Mouse (Mus musculus): Measurements from ENCODE around the gene Sf3a2.

The Sf3a2 gene

GRCm38 (mm10) chr10:80823316-80823715, 25.3 kb downstream of the Sf3a2 start:
- no peak for DNase-seq (ENCODE audit: inconsistent age in 2 of 2, low spot score in 1 of 2)

GRCm38 (mm10) chr10:80823847-80824643, 26.0 kb downstream of the Sf3a2 start:
- DNase-seq (ENCODE audit: inconsistent age in 2 of 2, low spot score in 1 of 2) = no peak

- DNase-seq (ENCODE audit: inconsistent age in 2 of 2, low spot score in 1 of 2) = no peak
Measured at GRCm38 (mm10) chr10:80824827-80825226, 26.8 kb downstream of the Sf3a2 start.

GRCm38 (mm10) chr10:80826151-80827062, 28.4 kb downstream of the Sf3a2 start, which contains the start of gene Oaz1:
Gene Oaz1, plus strand, starts transcription at chr10:80826656.
- DNase-seq (ENCODE audit: inconsistent age in 2 of 2, low spot score in 1 of 2) = peak; percentile 99 to 100

GRCm38 (mm10) chr10:80827063-80827869, 29.3 kb downstream of the Sf3a2 start:
- peak in 1 of 2 experiments; percentile 56 for DNase-seq (ENCODE audit: inconsistent age in 2 of 2, low spot score in 1 of 2)

- peak in 1 of 2 experiments; percentile 63 for DNase-seq (ENCODE audit: inconsistent age in 2 of 2, low spot score in 1 of 2)
Measured at GRCm38 (mm10) chr10:80827870-80828420, 29.9 kb downstream of the Sf3a2 start.

GRCm38 (mm10) chr10:80828587-80828986, 30.6 kb downstream of the Sf3a2 start:
- DNase-seq (ENCODE audit: inconsistent age in 2 of 2, low spot score in 1 of 2) = peak in 1 of 2 experiments; percentile 49

- peak in 1 of 2 experiments; percentile 47 for DNase-seq (ENCODE audit: inconsistent age in 2 of 2, low spot score in 1 of 2)
Measured at GRCm38 (mm10) chr10:80829359-80830278, 31.6 kb downstream of the Sf3a2 start.

- DNase-seq (ENCODE audit: inconsistent age in 2 of 2, low spot score in 1 of 2) = peak; percentile 73 to 85
Measured at GRCm38 (mm10) chr10:80831136-80831535, 33.1 kb downstream of the Sf3a2 start.

- DNase-seq (ENCODE audit: inconsistent age in 2 of 2, low spot score in 1 of 2) = no peak
Measured at GRCm38 (mm10) chr10:80832818-80833217, 34.8 kb downstream of the Sf3a2 start.

GRCm38 (mm10) chr10:80835617-80836016, 37.6 kb downstream of the Sf3a2 start:
- no peak for DNase-seq (ENCODE audit: inconsistent age in 2 of 2, low spot score in 1 of 2)

- DNase-seq (ENCODE audit: inconsistent age in 2 of 2, low spot score in 1 of 2) = peak; percentile 29 to 52
Measured at GRCm38 (mm10) chr10:80836949-80837379, 39.0 kb downstream of the Sf3a2 start.

- peak; percentile 55 to 81 for DNase-seq (ENCODE audit: inconsistent age in 2 of 2, low spot score in 1 of 2)
Measured at GRCm38 (mm10) chr10:80837827-80838226, 39.8 kb downstream of the Sf3a2 start.

- peak; percentile 82 to 90 for DNase-seq (ENCODE audit: inconsistent age in 2 of 2, low spot score in 1 of 2)
Measured at GRCm38 (mm10) chr10:80838346-80838912, 40.4 kb downstream of the Sf3a2 start.

- DNase-seq (ENCODE audit: inconsistent age in 2 of 2, low spot score in 1 of 2) = peak; percentile 51 to 68
Measured at GRCm38 (mm10) chr10:80839848-80840247, 41.9 kb downstream of the Sf3a2 start.

- DNase-seq (ENCODE audit: inconsistent age in 2 of 2, low spot score in 1 of 2) = no peak
Measured at GRCm38 (mm10) chr10:80841685-80842084, 43.7 kb downstream of the Sf3a2 start.

- DNase-seq (ENCODE audit: inconsistent age in 2 of 2, low spot score in 1 of 2) = no peak
Measured at GRCm38 (mm10) chr10:80842334-80842733, 44.3 kb downstream of the Sf3a2 start.

GRCm38 (mm10) chr10:80843087-80843930, 45.3 kb downstream of the Sf3a2 start:
- peak in 1 of 2 experiments; percentile 38 for DNase-seq (ENCODE audit: inconsistent age in 2 of 2, low spot score in 1 of 2)

Measured in adrenal gland, adult (tissue).